Mouse (Mus musculus) T-helper 17 cell (primary cell): ENCODE data around the gene Ssh1.

Experiments used
- in situ Hi-C, 2 experiments: fragments of 300-600 bp; cut with MboI, MseI; formaldehyde crosslinking; loops; 1 replicate in 1 of 2; 2 replicates in 1 of 2; pipeline ENCODE4 v1.15.1; 2025; ENCODE audit warnings: high pct_unique_total_duplicates in 2 of 2

Gene Ssh1

DNA sequence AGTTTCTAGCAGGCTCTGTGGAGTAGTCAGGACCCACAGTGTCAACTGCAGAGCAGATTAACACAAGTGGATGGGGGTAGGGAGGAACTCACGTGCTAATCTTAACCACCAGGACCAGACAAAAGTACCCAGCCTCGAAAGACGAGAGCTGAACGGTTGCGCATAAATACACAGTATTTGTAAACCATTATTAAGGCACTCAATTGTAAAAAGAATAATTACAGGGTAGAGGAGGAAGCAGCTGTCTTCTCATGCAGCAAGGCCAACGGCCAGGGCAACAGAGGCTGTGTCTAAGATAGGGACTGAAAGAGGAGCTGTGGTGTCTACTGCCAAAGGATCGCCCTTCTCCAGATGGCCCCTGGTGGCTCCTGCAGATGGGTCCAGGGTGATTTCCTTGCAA, 56.0 kb downstream of the Ssh1 start:
- in situ Hi-C loops = no loop called here

DNA sequence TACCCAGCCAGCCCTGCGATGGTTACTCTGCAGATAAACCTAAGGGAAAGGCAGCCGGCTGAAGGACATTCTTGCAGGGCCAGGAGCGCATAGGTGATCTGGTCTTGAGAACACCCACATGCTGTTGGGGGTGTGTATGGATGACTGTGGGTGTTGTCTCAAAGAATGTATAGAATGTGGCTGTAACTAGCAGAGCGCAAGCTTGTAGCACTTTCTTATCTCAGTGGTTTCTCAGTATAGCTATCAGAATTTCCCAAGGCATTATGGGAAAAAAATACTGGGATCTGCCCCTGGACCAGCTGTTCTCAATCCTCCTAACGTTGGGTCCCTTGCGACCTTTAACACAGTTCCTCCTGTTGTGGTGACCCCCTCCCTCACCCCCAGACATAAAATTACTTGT, 59.8 kb downstream of the Ssh1 start:
- in situ Hi-C loops = loop anchor here in 1 of 2 experiments (5.0 kb wide), 1 partner anchor 82 kb away; no protein-coding TSS in a partner anchor

DNA sequence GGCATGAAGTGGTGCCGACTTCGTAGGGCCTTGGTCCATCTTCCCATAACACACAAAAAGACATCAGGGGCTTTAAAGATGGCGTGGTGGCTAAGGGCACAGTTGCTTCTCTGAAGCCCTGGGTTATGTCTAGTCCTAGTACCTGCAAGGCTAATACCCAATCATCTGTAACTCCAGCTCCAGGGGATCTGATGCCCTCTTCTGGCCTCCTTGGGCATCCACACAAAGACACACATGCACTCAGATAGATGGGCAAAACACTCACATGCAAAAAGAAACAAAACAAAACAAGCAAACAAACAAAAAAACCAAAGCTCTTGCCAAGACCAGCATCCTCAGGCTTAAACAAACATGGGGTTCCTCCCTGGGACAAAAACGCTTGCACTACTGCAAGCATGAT, 60.2 kb downstream of the Ssh1 start:
- in situ Hi-C loops = loop anchor here in 1 of 2 experiments (5.0 kb wide), 1 partner anchor 81 kb away; no protein-coding TSS in a partner anchor

DNA sequence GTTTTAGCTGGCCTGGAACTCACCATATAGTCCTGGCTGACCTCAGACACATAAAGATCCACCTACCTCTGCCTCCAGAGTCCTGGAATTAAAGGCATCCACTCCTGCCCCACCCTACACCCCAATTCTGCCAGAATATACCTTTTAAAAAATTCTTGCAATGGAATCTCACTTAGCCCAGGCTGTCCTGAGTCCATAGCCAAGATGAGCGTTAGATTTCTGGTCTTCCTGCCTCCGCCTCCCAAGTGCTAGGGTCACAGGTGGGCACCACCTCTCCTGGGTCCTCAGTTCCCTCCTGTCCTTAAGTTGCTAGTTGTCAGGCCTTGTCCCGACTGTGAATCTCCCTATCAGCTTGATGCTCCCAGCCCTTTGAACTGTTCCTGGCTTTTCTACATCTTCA, 61.4 kb downstream of the Ssh1 start:
- in situ Hi-C loops = loop anchor here in 1 of 2 experiments (5.0 kb wide), 1 partner anchor 80 kb away; no protein-coding TSS in a partner anchor

DNA sequence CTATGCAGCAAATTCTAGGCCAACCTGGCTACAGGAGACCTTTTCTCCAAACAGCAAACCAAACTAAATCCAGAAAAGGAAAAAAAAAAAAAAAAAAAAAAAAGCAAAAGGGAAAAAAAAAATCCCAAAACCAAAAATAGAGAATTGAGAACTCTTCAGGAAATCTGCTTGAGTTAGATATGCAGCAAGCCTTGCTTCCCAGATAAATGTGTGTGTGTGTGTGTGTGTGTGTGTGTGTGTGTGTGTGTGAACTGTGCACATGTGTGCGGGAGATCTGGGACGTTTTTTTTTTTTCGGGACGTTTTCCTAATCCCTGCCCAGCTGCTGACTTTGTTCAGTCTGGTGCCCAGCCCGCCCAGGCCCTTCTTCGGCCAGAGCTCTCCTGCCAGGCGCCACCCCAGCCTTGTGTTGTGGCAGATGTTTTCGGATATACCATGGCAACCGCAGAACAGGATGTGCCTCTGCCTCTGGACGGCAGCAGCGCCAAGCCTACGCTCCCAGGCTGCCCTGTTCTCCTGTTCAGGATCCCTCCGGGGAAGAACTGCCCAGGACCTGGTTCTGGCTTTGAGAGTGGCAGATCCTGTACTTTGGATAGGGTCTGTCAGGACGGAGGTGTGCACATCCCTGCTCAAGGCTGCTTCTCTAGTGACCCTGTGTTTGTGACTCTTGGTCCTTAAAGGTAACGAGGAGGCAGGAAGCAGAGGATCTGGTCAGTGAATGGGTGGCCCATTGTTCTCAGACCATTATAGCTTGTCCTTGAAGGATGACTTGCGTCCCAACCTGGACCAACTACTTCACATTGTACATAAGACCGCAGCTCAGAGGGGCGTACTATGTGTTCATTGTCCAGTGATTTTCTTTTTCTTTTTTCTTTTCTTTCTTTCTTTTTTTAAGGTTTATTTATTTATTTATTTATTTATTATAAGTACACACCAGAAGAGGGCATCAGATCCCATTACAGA, 62.8 kb downstream of the Ssh1 start:
- in situ Hi-C loops = loop anchor here in 1 of 2 experiments (5.0 kb wide), 1 partner anchor 79 kb away; no protein-coding TSS in a partner anchor

DNA sequence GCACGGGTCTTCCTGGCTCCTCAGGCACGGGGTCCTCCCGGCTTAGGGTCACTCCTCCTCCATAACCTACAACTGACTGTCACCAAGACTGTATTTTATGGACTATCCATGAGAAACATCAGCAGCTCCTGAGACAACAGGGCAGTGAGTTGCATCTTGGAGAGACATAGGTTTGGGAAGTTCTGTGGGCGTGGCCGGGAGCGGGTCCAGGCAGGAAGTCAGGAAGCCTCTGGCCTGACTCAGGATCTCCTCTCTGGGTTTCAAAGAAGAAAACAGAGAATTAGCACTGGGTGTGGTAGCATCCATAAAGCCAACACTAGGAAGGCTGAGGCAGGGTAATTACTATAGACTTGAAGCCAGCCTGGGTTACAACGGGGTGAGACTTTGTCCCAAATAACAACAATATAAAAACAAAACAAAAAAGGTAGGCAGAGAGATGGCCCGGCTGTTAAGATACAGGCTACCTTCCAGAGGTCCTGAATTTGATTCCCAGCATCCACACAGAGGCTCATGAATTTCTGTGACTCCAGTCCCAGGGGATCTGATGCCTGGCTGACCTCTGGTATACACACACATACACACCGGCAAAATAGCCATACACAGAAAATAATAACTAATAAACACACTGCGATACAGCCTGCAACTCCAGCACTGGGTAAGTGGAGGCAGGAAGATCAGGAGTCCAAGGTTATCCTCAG, 63.6 kb downstream of the Ssh1 start:
- in situ Hi-C loops = loop anchor here in 1 of 2 experiments (5.0 kb wide), 1 partner anchor 78 kb away; no protein-coding TSS in a partner anchor

DNA sequence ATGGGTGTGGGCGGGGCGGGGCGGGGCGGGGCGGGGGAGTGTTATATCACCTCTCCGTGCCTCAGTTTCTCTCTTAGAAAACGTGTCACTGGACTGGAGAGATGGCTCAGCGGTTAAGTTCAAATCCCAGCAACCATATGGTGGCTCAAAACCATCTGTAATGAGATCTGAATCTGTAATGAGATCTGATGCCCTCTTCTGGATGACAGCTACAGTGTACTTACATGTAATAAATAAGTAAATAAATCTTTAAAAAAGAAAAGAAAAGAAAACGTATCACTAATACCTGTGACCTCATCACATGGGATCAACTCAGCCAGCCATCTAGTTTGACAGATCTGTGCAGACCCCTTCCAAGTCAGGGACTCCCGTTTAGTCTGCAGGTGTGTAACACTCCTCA, 64.2 kb downstream of the Ssh1 start:
- in situ Hi-C loops = no loop called here

DNA sequence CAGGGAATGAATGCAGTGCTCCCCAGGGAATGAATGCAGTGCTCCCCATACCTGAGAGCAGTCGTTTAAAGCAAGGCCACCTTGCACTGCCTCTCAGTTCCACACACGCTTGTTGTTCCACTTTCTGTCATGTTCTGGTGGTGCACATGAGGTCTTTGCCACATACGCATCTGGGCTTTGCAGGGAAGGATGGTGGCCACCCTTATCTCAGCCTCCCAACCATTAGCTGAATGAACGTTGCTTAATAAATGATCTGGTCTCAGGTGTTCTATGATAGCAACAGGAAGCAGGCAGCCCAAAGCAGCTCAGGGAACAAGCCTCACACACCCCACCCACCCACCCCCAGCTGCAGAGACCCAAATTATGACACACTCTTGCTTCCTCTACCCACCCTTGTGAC, 69.1 kb downstream of the Ssh1 start:
- in situ Hi-C loops = no loop called here

DNA sequence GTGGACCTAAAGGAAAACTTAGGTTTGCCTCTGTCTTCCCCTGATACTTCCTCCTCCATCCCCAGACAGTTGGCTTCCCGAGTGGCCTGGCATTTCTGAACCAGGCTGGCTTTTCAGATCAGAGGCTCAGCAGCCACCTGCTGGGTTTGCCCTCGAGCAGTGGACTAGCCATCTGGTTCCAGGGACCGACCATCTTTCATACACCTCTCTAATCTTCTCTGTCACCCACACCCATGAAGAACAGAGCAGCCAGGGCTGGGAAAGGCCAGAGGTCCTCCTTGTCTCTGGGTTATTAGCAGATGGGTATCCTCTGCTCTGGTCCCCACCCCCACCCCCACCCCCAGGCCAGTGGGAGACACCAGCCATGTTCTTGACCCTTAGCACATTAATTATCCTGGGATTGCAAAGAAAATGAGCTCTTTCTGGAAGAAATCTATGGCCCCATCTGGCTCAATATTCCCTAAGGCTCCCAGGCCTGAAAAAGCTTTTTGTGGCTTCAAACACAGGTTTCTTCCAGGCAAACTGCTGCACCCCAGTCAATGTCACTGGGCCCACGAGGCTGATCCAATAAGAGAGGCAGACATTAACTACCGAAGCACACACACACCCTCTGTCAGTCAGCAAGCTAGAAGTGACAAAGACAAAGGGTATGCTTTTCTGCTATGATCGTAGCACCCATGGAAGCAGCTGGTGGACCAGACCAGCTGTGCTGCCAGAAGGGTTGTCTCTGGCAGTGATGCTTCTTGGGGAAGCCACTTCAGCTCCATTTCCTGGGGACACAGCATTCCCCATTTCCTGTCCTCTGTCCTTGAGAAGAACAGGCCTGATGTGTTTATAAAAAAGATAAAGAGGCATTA, 72.2 kb downstream of the Ssh1 start:
- in situ Hi-C loops = no loop called here

DNA sequence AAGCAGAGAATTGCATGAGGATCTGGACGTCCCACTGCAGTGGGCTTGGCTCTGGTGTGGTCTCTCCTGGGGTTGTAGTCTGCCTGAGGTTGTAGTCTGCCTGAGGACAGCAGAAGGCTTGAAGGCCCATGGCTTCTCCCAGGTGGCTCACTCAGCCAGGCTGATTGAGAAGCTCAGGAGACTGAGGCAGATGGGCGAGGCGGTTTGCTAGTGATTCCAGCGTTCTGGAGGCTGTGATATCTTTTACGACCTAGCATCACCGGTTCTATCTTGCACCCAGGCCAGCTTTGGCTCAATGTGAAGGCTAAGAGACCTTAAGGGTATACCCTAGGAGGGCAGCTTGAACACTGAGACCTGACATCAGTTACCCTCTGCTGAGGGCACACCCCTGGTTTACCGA, 74.6 kb downstream of the Ssh1 start:
- in situ Hi-C loops = no loop called here

DNA sequence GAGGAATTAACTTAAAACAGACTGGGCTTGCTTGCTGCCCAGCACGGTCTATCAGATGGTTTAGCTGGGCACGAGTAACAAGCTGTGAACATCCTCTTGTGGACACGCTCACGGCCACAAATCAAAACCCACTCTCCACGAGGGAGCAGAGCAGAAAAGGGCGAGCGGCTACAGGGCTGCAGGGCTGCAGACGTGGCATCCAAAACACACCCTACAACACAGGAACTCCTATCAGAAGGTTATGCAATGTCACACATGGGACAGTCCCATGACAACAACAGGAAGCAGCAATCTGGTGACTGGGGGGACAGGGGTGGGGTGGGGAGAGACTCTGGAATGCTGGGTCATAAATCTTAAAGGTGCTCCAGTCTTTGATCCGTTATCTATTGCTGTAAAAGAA, 75.0 kb downstream of the Ssh1 start:
- in situ Hi-C loops = no loop called here

DNA sequence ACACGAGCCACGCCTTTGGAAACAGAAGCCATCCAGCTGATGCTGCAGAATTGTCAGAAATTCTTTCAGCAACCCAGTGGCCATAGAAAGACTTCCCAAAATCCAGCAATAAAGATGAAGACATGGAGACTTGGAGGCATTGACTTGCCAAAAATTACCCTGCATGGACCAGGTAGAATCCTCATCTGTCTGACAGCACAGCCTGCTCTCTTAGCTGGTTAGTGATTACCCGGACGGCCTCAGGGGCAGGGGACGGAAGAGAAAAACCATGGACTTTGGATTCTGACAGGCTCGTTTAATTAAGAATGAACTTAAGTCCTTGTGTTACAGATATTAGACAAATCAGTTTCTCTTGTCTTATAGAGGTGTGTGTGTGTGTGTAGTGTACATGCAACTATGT, 83.0 kb downstream of the Ssh1 start:
- in situ Hi-C loops = no loop called here

DNA sequence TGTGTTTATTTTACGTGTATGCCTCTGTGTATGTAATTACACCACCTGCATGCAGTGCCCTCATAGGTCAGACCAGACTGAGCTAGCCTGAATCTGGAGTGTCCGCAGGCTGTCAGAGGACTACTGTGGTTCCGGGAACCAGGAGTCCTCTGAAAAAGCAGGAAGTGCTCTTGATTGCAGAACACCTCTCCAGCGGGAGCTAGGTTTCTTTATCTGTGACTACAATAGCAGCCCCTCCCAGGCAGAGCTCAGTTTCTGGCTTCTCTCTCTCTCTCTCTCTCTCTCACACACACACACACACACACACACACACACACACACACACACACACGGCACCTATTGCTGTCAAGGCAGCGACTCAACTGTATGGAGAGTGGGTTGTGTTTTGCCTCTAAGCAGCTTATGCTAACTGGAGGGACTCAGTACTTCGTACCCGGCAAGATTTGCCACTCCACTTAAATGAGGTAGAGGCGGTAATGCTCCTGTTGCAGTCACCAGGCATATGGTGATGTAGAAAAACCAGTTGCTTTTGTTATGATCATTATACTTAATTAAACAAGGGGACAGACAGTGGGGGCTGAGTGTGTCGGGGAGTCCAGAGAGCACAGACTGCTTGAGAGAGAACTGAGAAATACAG, 83.5 kb downstream of the Ssh1 start:
- in situ Hi-C loops = no loop called here

DNA sequence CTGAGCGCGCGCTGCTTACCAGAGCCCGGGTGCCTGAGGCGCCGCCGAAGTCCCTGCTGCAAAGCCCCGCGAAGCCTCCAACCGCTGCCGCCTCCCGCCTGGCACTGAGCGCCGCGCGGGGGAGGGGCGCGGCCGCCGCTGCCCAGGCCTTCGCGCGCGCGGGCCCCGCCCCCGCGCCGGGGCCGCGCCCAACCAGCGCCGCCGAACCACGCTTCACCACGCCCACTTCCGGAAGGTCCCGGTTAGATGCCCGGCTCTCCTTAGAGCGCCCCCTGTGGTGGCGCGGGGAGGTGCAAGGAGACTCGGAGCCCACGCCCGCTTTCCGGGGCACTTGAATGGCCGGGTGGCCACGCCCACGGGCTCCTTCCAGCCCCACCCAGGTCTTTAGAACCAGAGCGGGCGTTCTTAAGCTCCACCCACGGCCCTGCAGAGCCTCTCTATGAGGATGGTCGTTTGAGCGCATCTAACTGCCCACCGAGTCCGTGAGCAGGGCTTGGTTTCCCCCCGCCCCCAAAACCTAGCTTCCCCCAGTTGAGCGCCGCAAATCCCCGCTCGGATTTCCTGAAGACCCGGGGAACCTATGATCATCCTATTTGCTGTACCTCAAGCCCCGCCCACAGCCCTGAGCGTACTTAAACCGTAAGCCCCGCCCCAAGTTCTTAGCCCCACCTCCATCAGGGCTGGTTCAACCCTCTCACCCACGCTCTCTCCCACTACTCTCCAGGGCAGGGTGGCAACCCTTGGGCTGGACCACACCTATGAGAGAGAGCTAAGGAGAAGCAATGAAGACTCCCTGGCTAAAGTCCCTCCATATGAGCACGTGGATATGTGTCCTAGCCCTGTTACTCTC, 84.9 kb downstream of the Ssh1 start, which contains the start of gene Coro1c:
TSS of gene Coro1c (minus strand) at position 167 of the 850 bp plus-strand sequence.
- in situ Hi-C loops = no loop called here

DNA sequence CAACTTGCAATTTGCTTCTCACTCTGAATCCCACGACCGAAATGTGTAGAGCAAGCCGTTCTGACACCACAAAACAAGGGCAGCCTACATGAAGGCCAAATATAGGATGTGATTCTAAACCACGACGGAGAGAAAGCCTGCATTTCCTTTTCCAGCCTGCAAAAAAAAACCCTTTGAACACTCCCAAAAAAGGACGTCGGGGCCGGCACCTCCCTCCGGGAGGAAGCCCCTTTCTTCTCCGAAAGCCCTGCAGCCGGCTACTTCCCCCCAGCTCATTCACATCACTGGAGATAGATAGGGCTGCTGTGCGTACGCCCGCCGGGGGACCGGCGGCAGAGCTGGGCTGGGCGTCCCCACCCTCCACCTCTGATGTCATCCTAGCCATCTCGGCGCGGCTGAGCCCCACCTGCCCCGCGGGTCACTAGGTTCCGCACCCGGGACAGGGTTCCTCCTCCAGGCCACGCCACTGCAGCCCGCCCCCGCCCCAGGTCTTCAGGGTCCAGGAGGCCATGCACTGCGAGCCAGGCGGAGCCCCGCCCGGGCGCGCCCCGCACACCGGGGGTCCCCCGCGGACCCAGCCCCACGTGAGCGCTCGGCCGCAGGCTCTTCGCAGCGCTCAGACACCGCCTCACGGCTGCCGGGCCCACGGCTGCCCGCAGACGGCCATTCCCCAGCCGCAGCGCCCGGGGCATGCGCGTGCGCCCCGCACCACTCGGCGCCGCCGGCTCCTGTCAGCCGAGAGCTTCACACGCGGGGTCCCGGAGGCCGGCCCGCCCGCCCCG, 85.7 kb downstream of the Ssh1 start:
- in situ Hi-C loops = no loop called here

DNA sequence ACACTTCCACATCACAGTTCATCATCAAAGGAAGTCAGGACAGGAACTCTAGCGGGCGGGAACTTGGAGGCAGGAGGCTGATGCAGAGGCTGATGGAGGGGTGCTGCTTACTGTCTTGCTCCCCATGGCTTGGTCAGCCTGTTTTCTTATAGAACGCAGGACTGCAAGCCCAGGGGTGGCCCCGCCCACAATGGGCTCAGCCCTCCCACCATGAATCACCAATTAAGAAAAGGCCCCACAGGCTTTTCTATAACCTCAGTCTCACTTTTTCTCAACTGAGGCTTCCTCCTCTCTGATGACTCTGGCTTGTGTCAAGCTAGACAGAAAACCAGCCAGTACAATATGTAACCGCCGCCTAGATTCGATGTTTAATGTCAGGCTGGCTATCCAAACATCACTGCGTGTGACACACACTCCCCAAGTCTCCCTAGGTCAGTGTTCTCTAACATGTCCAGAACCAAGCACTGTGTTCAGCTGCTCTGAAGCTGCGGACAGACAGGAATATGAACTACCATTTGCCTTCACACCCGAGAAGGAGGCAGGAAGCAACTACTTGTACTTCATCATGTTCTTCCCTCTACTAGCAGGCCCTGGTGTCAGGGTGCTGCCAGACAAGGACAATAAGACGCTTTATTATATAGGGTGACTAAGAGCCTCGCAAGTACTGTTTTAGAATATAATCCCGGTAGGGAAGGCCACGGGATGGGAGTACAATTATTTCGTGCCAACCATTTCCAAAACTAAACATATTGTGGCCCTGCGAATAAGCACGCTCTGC, 86.5 kb downstream of the Ssh1 start:
- in situ Hi-C loops = no loop called here

DNA sequence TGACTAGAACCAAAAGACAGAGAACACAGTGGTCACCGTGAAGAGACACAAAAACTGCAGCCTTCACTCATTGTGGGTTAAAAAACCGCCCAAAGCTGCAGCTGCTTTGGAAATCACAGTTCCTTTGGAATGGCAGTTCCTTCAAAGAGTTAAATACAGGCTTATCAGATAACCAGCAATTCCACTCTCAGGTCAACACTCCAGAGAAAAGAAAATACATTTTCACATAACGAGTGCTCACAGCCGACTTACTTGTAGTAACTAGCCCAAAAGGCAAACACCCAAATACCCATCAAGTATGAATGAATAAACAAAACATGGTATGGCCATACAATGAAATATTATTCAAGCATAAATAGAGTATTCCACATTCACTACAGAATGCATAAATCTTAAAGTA, 88.7 kb downstream of the Ssh1 start:
- in situ Hi-C loops = no loop called here

DNA sequence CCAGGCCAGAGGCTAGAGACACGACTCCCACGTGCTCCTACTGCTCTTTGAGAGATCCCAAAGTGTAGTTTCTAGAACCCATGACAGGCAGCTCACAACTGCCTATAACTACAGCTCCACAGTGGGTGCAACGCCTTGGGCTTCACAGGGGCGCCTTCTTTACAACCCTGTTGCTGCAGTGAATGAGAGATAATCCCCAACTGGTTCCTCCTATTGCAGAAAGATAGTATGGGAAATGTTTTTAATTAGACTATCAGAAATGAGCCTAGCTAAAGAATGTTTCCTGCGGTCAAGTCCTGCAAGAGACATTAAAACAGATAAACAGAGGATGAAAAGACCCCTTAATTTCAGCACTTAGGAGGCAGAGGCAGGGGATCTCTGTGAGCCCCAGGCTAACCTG, 90.7 kb downstream of the Ssh1 start:
- in situ Hi-C loops = no loop called here
